Mouse (Mus musculus) gastrocnemius, postnatal 36 days (tissue): ENCODE measurements around the gene Mroh9. TPM values are rescaled to one million over a fixed set of nuclear protein-coding genes. Genes with fewer than 3 reads are reported as not detected.

Experiments
- DNase-seq, 2 experiments: peaks; one replicate each; pipeline ENCODE4 v3.0.0; 2022
- intact Hi-C: fragments of 180-260 bp; cut with DNase I; formaldehyde crosslinking; loops from one replicate; pipeline ENCODE4 v1.15.1; 2025
- long read RNA-seq, 2 experiments: library from polyadenylated mRNA; stranded (forward); transcript quantifications; one replicate each; pipeline ENCODE4 v2.0.0; 2021
- total RNA-seq, 2 experiments: library from RNA; stranded (reverse); gene quantifications; 2 replicates each; pipeline ENCODE4 v1.2.3; 2021

The Mroh9 gene
- total RNA-seq, result not detected
- long read RNA-seq, experiment 1, result 0 reads
- long read RNA-seq, experiment 2, result 0 reads

DNA sequence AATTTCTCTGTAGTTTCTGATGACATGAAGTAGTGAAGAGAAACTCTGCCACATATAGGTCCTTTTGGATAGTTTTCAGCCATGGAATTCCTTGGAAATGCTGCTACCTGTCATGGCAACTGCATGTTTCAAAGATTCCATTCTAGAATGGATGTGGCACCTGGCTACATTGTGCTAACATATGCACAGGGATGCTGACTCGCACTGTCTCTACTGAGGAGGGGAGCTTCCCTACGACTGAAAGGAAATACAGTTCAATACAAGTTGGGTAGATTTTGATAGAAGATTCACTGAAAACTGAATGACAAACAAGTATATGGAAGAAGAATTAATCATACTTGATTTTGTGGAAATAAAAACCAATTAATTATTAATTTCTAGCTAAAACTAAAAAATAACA lies at the start of gene Mroh9:
TSS of gene Mroh9 (minus strand) at position 101 of the 400 bp plus-strand sequence.
- intact Hi-C loops, result no loop called here
- no peak for DNase-seq

DNA sequence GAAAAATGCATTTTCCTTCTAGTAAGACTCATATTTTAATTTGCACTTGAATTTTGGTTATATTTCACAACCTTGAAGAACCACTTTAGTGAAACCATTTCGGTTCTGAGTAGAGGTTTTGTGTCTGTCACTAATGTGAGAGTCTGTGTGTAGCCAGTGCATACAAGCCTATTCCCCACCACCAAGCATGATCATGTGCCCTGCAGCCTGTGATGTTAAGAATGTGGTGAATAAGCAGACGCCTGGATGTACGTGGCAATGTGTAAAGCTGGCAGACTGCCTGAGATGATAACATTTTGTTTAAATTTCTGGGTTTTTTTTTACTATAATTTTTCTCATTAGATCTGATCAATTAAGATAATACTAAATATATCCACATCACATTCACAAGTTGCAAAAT lies 44.5 kb upstream of the Mroh9 start:
- intact Hi-C loops, result no loop called here
- no peak for DNase-seq

GRCm38 (mm10) chr1:163129129-163129900 lies 43.8 kb upstream of the Mroh9 start:
- intact Hi-C loops, result no loop called here
- DNase-seq, result no peak

- no peak for DNase-seq
- intact Hi-C loops, result no loop called here
Measured at GRCm38 (mm10) chr1:163126175-163126881, 40.9 kb upstream of the Mroh9 start.

GRCm38 (mm10) chr1:163122414-163122813 lies 36.9 kb upstream of the Mroh9 start:
- DNase-seq, result no peak
- intact Hi-C loops, result no loop called here

DNA sequence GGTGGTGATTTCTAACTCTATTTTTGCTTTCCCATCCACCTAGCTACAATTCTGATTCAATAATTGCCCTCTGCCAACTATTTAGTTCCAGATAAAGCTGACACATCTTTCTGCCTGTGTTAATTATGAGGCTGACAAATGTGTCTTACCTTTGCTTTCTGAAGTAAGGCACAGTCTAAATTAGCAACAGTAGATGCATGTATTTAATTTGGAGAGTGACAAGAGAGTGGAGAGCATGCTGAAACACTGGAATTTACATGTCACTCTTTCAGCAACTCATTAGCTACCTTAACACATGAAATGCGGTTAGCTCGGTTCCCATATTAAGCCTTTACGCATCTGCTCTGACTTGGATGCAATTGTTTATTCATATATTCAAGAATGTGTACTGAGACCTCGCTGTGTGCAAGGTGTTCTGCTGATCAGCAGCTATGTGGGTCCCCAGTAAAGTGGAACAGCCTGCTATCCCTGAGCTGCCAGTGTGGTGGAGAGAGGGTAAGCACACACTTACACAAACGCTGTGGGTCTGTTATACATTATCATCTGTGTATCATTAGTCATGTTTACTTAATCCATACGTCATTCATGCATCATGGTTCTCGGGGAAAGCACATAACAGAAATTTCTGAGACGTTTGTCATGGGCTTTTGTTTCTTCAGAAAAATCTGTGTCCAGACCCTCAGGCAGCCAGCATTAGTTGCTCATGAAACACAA lies 28.1 kb upstream of the Mroh9 start:
- intact Hi-C loops, result no loop called here
- no peak for DNase-seq

DNA sequence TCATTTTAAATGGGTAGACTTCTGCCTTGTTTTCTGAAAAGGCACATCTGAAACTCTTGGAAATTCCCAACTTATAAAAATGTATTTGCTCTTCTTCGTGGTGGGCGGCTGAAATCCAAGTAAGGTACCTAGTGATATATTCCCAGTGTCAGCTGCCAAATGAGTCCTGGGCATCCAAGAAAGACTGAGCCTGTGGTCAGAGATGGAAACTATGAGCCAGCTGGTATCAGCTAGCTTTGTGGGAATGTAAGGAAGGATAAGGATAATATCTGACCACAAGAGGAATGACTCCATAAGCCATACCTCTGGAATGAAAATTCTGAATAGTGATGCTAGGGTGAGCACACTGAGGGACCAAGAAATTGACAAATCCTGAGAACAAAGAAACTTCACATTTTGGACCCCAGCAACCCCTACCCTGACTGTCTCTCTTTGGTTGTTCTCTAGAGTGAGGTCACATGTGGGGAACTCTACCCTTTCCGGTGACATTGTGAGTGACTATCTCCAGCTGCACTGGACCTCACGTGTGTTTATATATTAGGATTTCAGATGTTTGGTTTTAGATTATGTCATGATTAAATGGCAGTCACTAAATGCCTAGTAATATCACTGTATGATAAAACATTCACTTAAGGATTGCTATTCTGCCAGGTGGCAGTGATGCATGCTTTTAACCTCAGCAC lies 27.2 kb upstream of the Mroh9 start:
- intact Hi-C loops, result no loop called here
- no peak for DNase-seq

DNA sequence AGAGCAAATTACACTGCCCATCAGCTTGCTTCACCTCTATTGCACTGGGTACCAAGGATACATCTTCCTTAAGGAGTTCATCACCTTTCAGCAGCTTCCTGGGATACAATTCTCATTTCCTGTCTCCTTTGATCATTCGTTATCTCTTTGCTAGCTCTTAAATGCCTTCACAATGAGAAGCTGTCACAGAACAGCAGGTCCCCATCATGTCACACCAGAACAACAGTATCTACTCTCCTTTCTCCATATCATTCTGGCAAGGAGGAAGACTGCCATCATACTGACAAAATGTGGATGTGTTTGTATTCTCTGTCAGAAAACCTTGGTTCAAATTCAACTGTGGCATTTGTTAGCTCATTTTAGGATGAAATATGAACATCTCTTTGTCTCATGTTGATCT lies 19.5 kb upstream of the Mroh9 start:
- DNase-seq, result no peak
- intact Hi-C loops, result no loop called here

GRCm38 (mm10) chr1:163091438-163092155 lies 6.1 kb upstream of the Mroh9 start:
- intact Hi-C loops, result loop anchor here (5.0 kb wide), 1 partner anchor 821 kb away; no protein-coding TSS in a partner anchor
- peak in 1 of 2 experiments; percentile 27 for DNase-seq

- DNase-seq, result peak in 1 of 2 experiments; percentile 18
- intact Hi-C loops, result no loop called here
Measured at GRCm38 (mm10) chr1:163070502-163070901, 15.0 kb downstream of the Mroh9 start.

- no peak for DNase-seq
- intact Hi-C loops, result no loop called here
Measured at GRCm38 (mm10) chr1:163060381-163060780, 25.1 kb downstream of the Mroh9 start.

GRCm38 (mm10) chr1:163057363-163057762 lies 28.1 kb downstream of the Mroh9 start:
- no peak for DNase-seq
- intact Hi-C loops, result loop anchor here (5.0 kb wide), 1 partner anchor 160 kb away; the partner anchor contains the start of gene Fmo2

DNA sequence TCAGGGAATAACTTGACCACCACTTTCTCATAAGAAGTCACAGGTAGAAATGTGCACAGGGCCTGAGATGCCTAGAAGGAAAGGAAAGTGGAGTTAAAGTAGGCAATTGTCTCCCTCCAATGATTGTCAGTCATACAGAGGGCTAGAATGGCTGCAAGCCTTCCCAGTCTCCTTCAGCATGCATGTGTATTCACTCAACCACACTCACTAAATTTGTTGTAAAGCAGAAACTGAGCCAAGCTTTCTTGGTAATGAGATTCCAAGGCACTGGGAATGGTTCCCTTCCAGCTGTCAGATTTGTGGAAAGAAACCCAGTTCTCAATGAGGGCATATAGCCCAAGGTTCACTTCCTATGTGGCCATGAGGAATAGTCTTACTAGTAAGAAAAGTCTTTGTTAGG lies 29.8 kb downstream of the Mroh9 start:
- no peak for DNase-seq
- intact Hi-C loops, result loop anchor here (5.0 kb wide), 1 partner anchor 158 kb away; the partner anchor contains the start of gene Fmo2

DNA sequence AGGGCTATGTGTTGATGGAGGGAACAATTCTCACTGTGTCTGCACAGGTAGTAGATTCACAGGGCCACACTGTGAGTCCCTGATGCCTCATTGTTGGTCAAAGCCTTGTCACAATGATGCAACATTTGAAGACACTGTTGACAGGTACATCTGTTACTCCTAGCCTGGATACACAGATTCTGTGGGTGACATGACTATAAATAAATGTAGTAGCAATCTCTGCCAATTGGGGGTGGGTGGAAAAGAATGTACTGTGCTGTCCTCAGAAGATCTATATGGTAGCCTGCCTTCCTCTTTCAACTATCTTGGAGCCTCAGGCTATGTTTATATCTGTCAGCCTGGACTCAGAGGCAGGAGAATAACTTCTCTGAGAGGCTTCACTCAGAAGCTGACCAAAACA lies 62.4 kb downstream of the Mroh9 start:
- DNase-seq, result no peak
- intact Hi-C loops, result no loop called here

DNA sequence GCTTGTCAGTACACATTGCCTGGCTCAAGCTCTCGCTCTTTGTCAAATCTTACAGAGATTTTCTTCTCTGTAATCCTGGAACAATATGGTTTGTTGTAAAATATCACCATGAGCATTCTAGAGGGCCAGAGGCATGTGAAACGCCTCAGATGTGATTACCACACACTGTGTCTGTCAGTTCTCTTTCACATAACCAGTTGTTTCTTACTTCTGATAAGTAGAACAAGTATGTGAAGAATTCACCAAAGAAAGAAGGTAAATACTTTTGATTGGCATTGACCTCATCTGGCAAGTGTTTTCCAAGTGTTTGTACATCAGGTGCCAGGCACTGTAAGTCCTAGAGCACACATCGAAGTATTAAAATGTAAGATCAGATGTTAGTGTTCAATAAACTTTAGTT lies 76.2 kb downstream of the Mroh9 start:
- intact Hi-C loops, result no loop called here
- DNase-seq, result no peak

DNA sequence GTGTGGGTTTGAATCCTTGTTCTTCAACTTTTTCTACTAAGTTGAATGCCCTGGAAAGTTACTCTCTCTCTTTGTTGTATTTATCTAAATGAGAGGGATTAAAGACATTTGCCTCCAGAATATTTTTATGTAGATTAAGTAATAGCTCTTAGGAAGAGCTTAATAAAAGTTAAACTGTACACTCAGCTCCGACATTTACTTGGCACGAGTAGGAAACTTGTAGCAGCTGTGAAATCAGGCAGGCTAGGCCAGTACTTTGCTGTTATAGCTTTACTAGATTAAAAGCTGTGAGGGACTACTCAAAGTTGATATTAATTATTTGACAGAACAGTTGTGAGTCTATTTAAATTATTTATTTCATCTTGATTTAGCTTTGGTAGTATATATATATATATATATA lies 82.0 kb downstream of the Mroh9 start:
- no peak for DNase-seq
- intact Hi-C loops, result no loop called here

DNA sequence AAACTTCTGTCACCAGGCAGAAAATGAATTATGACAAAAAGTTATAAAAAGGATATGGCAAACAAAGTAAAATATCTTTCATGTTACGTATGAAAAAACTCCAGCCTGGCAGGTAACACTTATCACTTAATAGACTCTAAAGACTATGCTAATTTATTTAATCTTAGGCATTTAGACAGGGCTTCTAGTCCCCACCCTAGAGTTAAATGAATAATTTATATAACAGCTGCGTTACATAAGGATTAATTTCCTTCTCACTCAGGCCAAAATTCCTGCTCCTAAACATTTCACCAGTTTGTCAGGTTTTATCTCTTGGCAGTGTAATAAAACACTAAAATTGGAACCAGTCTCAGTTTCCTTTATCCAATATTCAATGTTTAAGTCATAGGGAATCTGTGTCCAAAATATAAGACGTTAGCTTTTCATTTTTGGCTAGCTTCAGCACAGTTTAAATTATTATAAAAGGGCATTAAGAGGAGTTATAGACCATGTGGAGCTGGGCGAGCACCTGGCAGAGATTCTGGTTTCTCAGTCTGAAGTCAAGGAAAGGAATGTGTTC lies 84.1 kb downstream of the Mroh9 start:
- DNase-seq, result no peak
- intact Hi-C loops, result no loop called here

DNA sequence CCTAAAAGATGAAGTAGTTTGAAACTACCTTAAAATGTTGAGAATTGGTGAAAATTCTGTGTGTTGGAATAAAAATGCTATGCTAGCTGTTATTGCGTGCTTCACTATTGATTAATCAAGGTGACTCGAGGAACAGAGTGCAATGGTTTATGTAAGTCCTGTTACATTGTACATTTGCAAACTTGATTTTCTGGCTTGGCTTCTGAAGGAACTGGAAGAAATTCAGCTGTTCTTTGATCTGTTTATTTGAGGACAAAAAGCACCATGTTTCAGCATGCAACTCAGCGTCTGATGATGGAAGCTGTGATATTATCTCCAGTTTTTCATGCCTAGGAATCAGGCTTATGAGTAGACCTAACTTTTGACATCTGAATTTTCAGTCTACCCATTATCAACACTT lies 97.9 kb downstream of the Mroh9 start:
- no peak for DNase-seq
- intact Hi-C loops, result no loop called here

GRCm38 (mm10) chr1:162986777-162987176 lies 98.7 kb downstream of the Mroh9 start:
- intact Hi-C loops, result no loop called here

More at GRCm38 (mm10) chr1:162986777-162987176, 98.7 kb downstream of the Mroh9 start:
- no peak for DNase-seq
